Mouse (Mus musculus) lung, embryonic 14.5 days (tissue): ENCODE results near the gene Ankrd13c. TPM values are rescaled to one million over a fixed set of nuclear protein-coding genes. Genes with fewer than 3 reads are reported as not detected.

Experiments
- ATAC-seq: fragments of 200-750 bp; cut with Nextera tagmentation; 2 replicates; pipeline ENCODE4 v1.8.0; 2017; ENCODE audit warnings: mild to moderate bottlenecking, moderate TSS enrichment, moderate library complexity; ENCODE audit not compliant: insufficient read depth
- DNase-seq: peaks from one replicate; pipeline ENCODE4 v3.0.0-alpha.2; 2015
- H3K27ac ChIP-seq: fragments of 300-500 bp; sonication (generic); 2 replicates; pipeline ENCODE4 v1.5.1; 2014; ENCODE audit warnings: low read depth, mild to moderate bottlenecking, moderate library complexity
- H3K27me3 ChIP-seq: fragments of 300-500 bp; sonication (generic); 2 replicates; pipeline ENCODE4 v1.6.1; 2014; ENCODE audit warnings: low read length, control low read depth; ENCODE audit not compliant: insufficient read depth
- H3K36me3 ChIP-seq: fragments of 300-500 bp; sonication (generic); 2 replicates; pipeline ENCODE4 v1.6.1; 2014; ENCODE audit warnings: control low read depth; ENCODE audit not compliant: insufficient read depth
- H3K4me1 ChIP-seq: fragments of 300-500 bp; sonication (generic); 2 replicates; pipeline ENCODE4 v1.6.1; 2014; ENCODE audit warnings: antibody characterized with exemption, control low read depth; ENCODE audit not compliant: insufficient read depth
- H3K4me2 ChIP-seq: fragments of 300-500 bp; sonication (generic); 2 replicates; pipeline ENCODE4 v1.6.1; 2014; ENCODE audit warnings: mild to moderate bottlenecking
- H3K4me3 ChIP-seq: fragments of 300-500 bp; sonication (generic); 2 replicates; pipeline ENCODE4 v1.5.1; 2014; ENCODE audit warnings: low read depth, low read length
- H3K9ac ChIP-seq: fragments of 300-500 bp; sonication (generic); 2 replicates; pipeline ENCODE4 v1.6.1; 2014
- H3K9me3 ChIP-seq: fragments of 300-500 bp; sonication (generic); 2 replicates; pipeline ENCODE4 v1.6.1; 2016; ENCODE audit warnings: low read depth, low read length, control low read depth
- CTCF ChIP-seq: IDR thresholded peaks from 2 replicates; pipeline ENCODE4 v1.5.1; 2016; ENCODE audit warnings: antibody characterized with exemption, low read depth
- WGBS: fragments of 180-500 bp; shearing (Covaris S2); extraction: QIAGEN DNeasy Blood & Tissue Kit; methylation state at CpG from one replicate; pipeline ENCODE4 v1.1.7; 2014; 5-methylcytosine and 5-hydroxymethylcytosine counted together
- polyA plus RNA-seq: library from polyadenylated mRNA; unstranded; fragments of >200 nt; fragmentation: Nextera tagmentation; extraction: Ambion mirVana; gene quantifications from 2 replicates; pipeline ENCODE4 v1.2.1, GENCODE M21; 2014

Gene Ankrd13c
- polyA plus RNA-seq, 1 experiment from 2014 or later = 23.7 TPM

DNA sequence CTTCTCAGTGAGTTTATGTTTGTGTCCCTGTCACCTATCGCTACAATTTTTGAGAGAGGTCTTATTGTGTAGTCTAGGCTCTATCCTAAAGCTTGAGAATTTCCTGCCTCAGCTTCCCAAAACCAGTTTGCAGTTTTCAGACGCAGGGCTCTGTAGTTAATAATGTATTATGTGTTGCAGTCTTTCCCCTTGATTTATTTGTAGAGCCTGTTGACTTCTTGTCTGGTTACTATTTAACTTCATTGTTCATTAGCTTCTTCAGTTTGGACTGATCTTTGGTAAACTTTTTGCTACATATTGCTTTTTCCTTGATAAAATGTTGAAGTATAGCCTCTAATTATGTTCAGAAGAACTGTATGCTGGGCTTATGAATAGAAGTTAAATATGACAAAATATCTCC, 5.7 kb downstream of the Ankrd13c start:
- DNase-seq (no peak), ATAC-seq (no peak)
- Histone ChIP-seq H3K27me3 (no peaks in the 10 kb centered on the region), H3K4me1 (no peaks in the 10 kb centered on the region), H3K9me3 (no peaks in the 10 kb centered on the region), H3K9ac (no peak overlapping the region), H3K4me2 (no peak overlapping the region), H3K36me3 (no peaks in the 10 kb centered on the region), H3K4me3 (no peak overlapping the region), H3K27ac (no peak overlapping the region)
- WGBS = 79% methylated on average over 2 of the region's 2 CpGs
- no peak for TF ChIP-seq CTCF

- Histone ChIP-seq H3K27me3 (no peaks in the 10 kb centered on the region), H3K36me3 (no peaks in the 10 kb centered on the region), H3K9me3 (no peaks in the 10 kb centered on the region), H3K9ac (no peak overlapping the region), H3K27ac (no peak overlapping the region), H3K4me3 (no peak overlapping the region), H3K4me2 (no peak overlapping the region), H3K4me1 (no peaks in the 10 kb centered on the region)
- no peak for TF ChIP-seq CTCF
- ATAC-seq (no peak), DNase-seq (no peak)
- WGBS = 92% methylated on average over 2 of the region's 2 CpGs
Observed at GRCm38 (mm10) chr3:157955466-157955865, 8.4 kb downstream of the Ankrd13c start.

DNA sequence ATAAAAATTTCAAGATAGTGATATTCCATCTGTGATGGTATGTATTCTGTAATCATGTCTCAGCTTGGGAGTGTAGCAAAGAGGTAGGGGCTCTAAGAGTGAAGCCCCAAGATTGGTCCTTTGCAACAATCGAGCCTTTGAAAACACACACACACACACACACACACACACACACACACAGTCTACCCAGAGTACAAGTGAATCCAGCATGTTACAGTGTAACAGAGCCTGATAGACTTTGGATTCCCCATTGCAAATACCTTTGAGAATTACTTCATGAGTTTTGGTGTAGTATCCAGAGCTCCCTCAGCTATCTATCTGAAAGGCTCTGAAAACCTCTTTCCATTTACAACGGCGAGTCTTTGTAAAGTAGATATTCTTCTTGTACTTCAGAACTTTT, 9.2 kb downstream of the Ankrd13c start:
- DNase-seq = no peak
- no peaks in the 10 kb centered on the region for H3K9me3 ChIP-seq
- no peak for TF ChIP-seq CTCF
- WGBS = 89% methylated on average over 3 of the region's 3 CpGs
- no peak overlapping the region for H3K4me3 ChIP-seq
- no peak overlapping the region for H3K4me2 ChIP-seq
- no peak for ATAC-seq
- no peaks in the 10 kb centered on the region for H3K36me3 ChIP-seq
- H3K27ac ChIP-seq = no peak overlapping the region
- H3K4me1 ChIP-seq = no peaks in the 10 kb centered on the region
- H3K9ac ChIP-seq = no peak overlapping the region
- H3K27me3 ChIP-seq = no peaks in the 10 kb centered on the region

DNA sequence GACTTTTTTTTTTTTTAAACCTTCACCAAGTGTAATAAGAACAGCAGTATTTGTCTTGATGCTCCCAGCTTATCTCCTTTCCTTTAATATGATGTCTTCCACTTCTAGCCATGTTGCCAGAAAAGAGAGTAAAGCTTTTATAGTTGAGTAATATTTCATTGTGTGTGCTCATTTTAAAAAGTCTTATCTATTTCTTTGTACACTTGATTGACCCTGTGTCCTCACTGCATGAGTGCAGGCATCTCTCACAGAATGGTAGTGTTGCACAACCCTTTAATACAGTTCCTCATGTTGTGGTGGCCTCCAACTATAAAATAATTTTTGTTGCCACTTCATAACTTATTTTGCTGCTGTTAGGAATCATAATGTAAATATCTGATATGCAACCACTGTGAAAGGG, 10.3 kb downstream of the Ankrd13c start:
- ATAC-seq = no peak
- Histone ChIP-seq H3K27ac (no peak overlapping the region), H3K4me2 (no peak overlapping the region), H3K4me3 (no peak overlapping the region), H3K27me3 (no peaks in the 10 kb centered on the region), H3K4me1 (no peaks in the 10 kb centered on the region), H3K9me3 (no peaks in the 10 kb centered on the region), H3K9ac (no peak overlapping the region), H3K36me3 (peaks cover 3% of the 10 kb centered on the region)
- no peak for TF ChIP-seq CTCF
- no peak for DNase-seq

DNA sequence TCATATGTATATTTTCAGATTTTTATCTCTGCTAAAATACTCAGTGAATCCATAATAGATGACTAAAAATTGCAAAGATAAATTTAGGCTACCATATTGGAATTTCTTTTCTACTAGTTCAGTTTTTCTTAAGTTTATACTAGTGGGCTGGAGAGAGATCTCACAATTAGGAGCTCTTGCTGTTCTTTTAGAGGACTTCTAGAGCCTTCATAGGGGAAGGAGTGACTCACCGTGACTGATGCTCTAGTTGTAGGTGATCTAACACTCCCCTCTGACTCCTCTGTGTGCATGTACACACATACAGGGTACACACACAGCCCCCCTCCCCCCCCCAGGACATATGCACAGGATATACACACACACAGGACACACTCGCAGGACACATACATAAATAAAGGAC, 24.1 kb downstream of the Ankrd13c start:
- no peaks in the 10 kb centered on the region for H3K27me3 ChIP-seq
- no peak overlapping the region for H3K9ac ChIP-seq
- 92% methylated on average over 2 of the region's 2 CpGs for WGBS
- no peaks in the 10 kb centered on the region for H3K36me3 ChIP-seq
- H3K27ac ChIP-seq = no peak overlapping the region
- H3K4me3 ChIP-seq = no peak overlapping the region
- H3K9me3 ChIP-seq = no peaks in the 10 kb centered on the region
- no peak for TF ChIP-seq CTCF
- H3K4me2 ChIP-seq = no peak overlapping the region
- DNase-seq (no peak), ATAC-seq (no peak)
- no peaks in the 10 kb centered on the region for H3K4me1 ChIP-seq

GRCm38 (mm10) chr3:157973236-157973635, 26.2 kb downstream of the Ankrd13c start:
- H3K9ac ChIP-seq = no peak overlapping the region
- H3K4me1 ChIP-seq = no peaks in the 10 kb centered on the region
- TF ChIP-seq CTCF = no peak
- no peaks in the 10 kb centered on the region for H3K9me3 ChIP-seq
- ATAC-seq (no peak), DNase-seq (no peak)
- H3K4me2 ChIP-seq = no peak overlapping the region
- no peaks in the 10 kb centered on the region for H3K27me3 ChIP-seq
- no peak overlapping the region for H3K27ac ChIP-seq
- 94% methylated on average over 2 of the region's 2 CpGs for WGBS
- no peak overlapping the region for H3K4me3 ChIP-seq
- H3K36me3 ChIP-seq = 0 out of 2 replicates have a peak, but pooled peaks cover 3% of the 10 kb centered on the region

DNA sequence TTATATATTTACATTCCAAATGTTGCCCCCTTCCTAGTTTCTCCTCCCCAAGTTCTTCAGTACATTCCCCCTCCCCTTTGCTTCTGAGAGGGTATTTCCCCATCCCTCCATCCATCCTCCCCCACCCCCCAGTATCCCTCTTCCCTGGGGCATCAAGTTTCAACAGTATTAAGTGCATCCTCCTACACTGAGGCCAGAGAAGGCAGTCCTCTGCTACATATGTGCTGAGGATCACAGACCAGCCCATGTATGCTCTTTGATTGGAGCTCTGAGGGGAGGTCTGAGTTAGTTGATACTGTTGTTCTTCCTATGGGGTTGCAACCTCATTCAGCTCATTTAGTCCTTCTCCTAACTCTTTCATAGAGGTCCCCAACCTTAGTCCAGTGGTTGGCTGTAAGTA, 32.6 kb downstream of the Ankrd13c start:
- no peak for ATAC-seq
- Histone ChIP-seq H3K9ac (no peak overlapping the region), H3K9me3 (no peaks in the 10 kb centered on the region), H3K27me3 (no peaks in the 10 kb centered on the region), H3K36me3 (0 out of 2 replicates have a peak, but pooled peaks cover 3% of the 10 kb centered on the region), H3K4me2 (no peak overlapping the region), H3K4me3 (no peak overlapping the region), H3K4me1 (no peaks in the 10 kb centered on the region), H3K27ac (no peak overlapping the region)
- no peak for DNase-seq
- no peak for TF ChIP-seq CTCF

DNA sequence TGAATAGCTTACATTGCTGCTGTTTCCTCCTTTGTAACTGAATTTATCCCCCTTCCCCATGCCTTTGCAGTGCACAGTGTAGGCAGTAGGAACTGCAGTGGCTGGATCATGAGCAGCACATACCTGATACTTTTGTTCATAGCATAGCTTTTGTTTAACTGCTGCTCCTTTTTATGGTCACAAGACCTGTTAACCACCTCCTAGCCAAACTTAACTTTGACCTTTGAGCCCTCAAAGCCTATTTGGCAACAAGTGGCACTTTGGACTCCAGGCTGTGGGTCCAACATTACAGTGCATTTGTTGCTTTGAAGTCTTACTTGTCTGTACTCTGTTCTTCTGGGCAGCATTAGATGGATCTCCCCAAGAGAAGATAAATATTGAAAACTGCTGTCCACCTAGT, 46.3 kb downstream of the Ankrd13c start:
- no peak for TF ChIP-seq CTCF
- no peak overlapping the region for H3K4me2 ChIP-seq
- no peak overlapping the region for H3K27ac ChIP-seq
- H3K9me3 ChIP-seq = no peaks in the 10 kb centered on the region
- H3K27me3 ChIP-seq = no peaks in the 10 kb centered on the region
- ATAC-seq (no peak), DNase-seq (no peak)
- no peak overlapping the region for H3K9ac ChIP-seq
- H3K4me1 ChIP-seq = no peaks in the 10 kb centered on the region
- no peak overlapping the region for H3K4me3 ChIP-seq
- H3K36me3 ChIP-seq = peaks cover 28% of the 10 kb centered on the region
